Mouse (Mus musculus): ENCODE results near the gene Gm14322.
"Not testable (repeated sequence)": the region's sequence is repeated elsewhere in the genome, so short reads cannot be mapped to it uniquely, and the experiment has no call there.

The Gm14322 gene

GRCm38 (mm10) chr2:177758941-177759558, at the start of gene Gm14322:
Gene Gm14322 (plus strand): TSS chr2:177759288.
- peak; percentile 9 for DNase-seq

GRCm38 (mm10) chr2:177741487-177741886, 17.6 kb upstream of the Gm14322 start:
- DNase-seq, result not testable (repeated sequence)

- not testable (repeated sequence) for DNase-seq
Observed at GRCm38 (mm10) chr2:177787351-177787750, 28.3 kb downstream of the Gm14322 start.

GRCm38 (mm10) chr2:177806170-177806569, 47.1 kb downstream of the Gm14322 start:
- DNase-seq, result not testable (repeated sequence)

All from thymus, postnatal 14 days (tissue).